Mouse (Mus musculus): Measurements from ENCODE around the gene Sprn. TPM values are rescaled to one million over a fixed set of nuclear protein-coding genes. Genes with fewer than 3 reads are reported as not detected.
"Not testable (repeated sequence)": the region's sequence is repeated elsewhere in the genome, so short reads cannot be mapped to it uniquely, and the experiment has no call there.

The Sprn gene
- polyA plus RNA-seq, 1 experiment from 2014 or later: 28.2 TPM

DNA sequence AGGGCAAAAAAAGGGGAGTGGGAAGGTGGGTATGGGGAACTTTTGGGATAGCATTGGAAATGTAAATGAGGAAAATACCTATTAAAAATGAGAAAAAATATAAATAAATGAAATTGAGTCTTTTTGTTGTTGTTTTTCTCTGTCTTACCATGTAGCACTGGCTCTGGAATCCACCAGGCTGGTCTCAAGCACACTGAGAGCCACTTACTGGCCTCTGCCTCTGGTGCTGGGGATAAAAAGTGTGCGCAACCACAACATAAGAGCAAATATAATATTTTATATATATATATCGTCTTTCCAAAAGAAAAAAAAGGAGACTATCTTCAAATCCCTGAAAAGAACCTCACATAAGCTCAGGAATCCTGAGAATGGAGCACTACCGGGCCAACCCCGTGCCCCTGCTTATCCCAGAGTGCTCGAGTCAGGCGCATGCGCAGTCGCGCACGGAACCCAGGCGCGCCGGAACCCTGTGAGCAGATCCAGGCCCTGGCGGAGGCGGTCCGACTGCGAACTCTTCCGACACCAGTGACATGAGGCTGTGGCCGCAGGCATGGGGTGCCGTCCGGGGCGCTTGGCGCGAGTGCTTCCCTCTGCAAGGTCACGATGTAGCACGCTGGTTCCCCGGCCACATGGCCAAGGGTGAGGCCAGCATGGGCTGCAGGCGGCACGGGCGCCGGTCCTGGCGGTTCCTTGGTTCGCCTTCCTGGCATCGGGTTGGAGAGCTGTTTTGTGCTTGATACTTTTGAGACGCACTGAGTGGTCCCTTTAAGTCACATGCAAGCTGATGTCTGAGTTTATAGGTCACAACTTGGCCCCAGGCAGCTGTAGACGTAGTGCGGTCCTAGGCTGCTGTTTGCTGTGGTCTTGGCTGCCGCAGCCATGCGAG lies 17.3 kb downstream of the Sprn start, which contains the start of gene Mtg1:
Gene Mtg1 (plus strand): TSS at position 430 of the 886 bp plus-strand sequence.
- no peaks in the 10 kb centered on the region for H3K36me3 ChIP-seq
- H3K4me1 ChIP-seq (replicated peaks): peaks cover 17% of the 10 kb centered on the region
- ATAC-seq (ENCODE audit: low FRiP score, low read depth): peak; percentile 97
- H3K9ac ChIP-seq: peak within 1 kb of the TSS; percentile 90
- no peaks in the 10 kb centered on the region for H3K9me3 ChIP-seq
- H3K4me3 ChIP-seq: peak within 1 kb of the TSS; percentile 90
- WGBS: 1% methylated on average over 39 of the region's 39 CpGs
- peaks cover 4% of the 10 kb centered on the region; the same call in 1 of the 2 replicates for H3K27me3 ChIP-seq
- peak within 1 kb of the TSS; percentile 92 for H3K27ac ChIP-seq (replicated peaks)
- peak within 1 kb of the TSS; percentile 93 for H3K4me2 ChIP-seq

GRCm38 (mm10) chr7:140135106-140135770 lies 19.4 kb downstream of the Sprn start:
- Histone ChIP-seq H3K4me2 (no peak overlapping the region), H3K9ac (no peak overlapping the region), H3K4me3 (no peak overlapping the region), H3K9me3 (no peaks in the 10 kb centered on the region), H3K4me1 (replicated peaks) (peaks cover 17% of the 10 kb centered on the region), H3K27ac (replicated peaks) (no peak overlapping the region), H3K27me3 (peaks cover 4% of the 10 kb centered on the region; the same call in 1 of the 2 replicates), H3K36me3 (0 out of 2 replicates have a peak, but pooled peaks cover 7% of the 10 kb centered on the region)
- 85% methylated on average over 5 of the region's 5 CpGs for WGBS
- ATAC-seq (ENCODE audit: low FRiP score, low read depth): no peak

GRCm38 (mm10) chr7:140134033-140134432 lies 20.6 kb downstream of the Sprn start:
- Histone ChIP-seq H3K36me3 (0 out of 2 replicates have a peak, but pooled peaks cover 10% of the 10 kb centered on the region), H3K4me1 (replicated peaks) (peaks cover 17% of the 10 kb centered on the region)
- not testable (repeated sequence) for H3K4me3 ChIP-seq; H3K4me2 ChIP-seq; H3K27ac ChIP-seq (replicated peaks); H3K27me3 ChIP-seq; H3K9ac ChIP-seq; ATAC-seq (ENCODE audit: low FRiP score, low read depth); H3K9me3 ChIP-seq
- 92% methylated on average over 7 of the region's 7 CpGs for WGBS

- not testable (repeated sequence) for H3K4me2 ChIP-seq; H3K4me3 ChIP-seq; H3K27me3 ChIP-seq; ATAC-seq (ENCODE audit: low FRiP score, low read depth); H3K27ac ChIP-seq (replicated peaks); H3K9ac ChIP-seq; H3K4me1 ChIP-seq (replicated peaks); H3K9me3 ChIP-seq
- H3K36me3 ChIP-seq: 0 out of 2 replicates have a peak, but pooled peaks cover 10% of the 10 kb centered on the region
- 92% methylated on average over 7 of the region's 7 CpGs for WGBS
Measured at GRCm38 (mm10) chr7:140132184-140132583, 22.5 kb downstream of the Sprn start.

DNA sequence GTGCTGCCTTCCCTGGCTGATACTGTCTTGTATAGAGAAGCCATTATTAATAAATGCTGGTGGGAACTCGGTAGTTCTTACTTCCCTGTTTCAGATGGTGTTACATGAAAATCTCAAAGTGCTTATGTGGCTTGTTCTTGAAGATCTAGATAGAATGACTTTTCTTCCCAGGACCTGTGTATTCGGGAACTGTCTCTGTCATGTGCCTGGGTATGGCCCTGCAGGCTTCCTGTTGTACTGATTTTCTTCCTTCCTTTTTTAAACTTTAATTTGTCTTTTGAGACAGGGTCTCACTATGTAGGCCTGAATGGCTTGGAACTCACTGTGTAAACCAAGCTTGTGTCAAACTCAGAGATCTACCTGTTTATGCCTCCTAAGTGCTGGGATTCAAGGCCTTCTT lies 26.8 kb downstream of the Sprn start:
- Histone ChIP-seq H3K9ac (no peak overlapping the region), H3K4me2 (no peak overlapping the region), H3K27ac (replicated peaks) (no peak overlapping the region), H3K4me3 (no peak overlapping the region), H3K4me1 (replicated peaks) (peaks cover 10% of the 10 kb centered on the region; the same call in 1 of the 2 replicates), H3K36me3 (0 out of 2 replicates have a peak, but pooled peaks cover 10% of the 10 kb centered on the region), H3K9me3 (no peaks in the 10 kb centered on the region), H3K27me3 (no peaks in the 10 kb centered on the region)
- no peak for ATAC-seq (ENCODE audit: low FRiP score, low read depth)
- 95% methylated on average over 2 of the region's 2 CpGs for WGBS

GRCm38 (mm10) chr7:140126934-140127333 lies 27.7 kb downstream of the Sprn start:
- WGBS: 81% methylated on average over 3 of the region's 3 CpGs
- Histone ChIP-seq H3K9ac (no peak overlapping the region), H3K4me2 (no peak overlapping the region), H3K27ac (replicated peaks) (no peak overlapping the region), H3K36me3 (0 out of 2 replicates have a peak, but pooled peaks cover 10% of the 10 kb centered on the region), H3K4me1 (replicated peaks) (peaks cover 10% of the 10 kb centered on the region; the same call in 1 of the 2 replicates), H3K4me3 (no peak overlapping the region), H3K27me3 (no peaks in the 10 kb centered on the region), H3K9me3 (no peaks in the 10 kb centered on the region)
- no peak for ATAC-seq (ENCODE audit: low FRiP score, low read depth)

- no peaks in the 10 kb centered on the region for H3K27me3 ChIP-seq
- H3K9ac ChIP-seq: peak overlapping the region; percentile 61
- peak overlapping the region; percentile 76 for H3K4me2 ChIP-seq
- peaks cover 10% of the 10 kb centered on the region; the same call in 1 of the 2 replicates for H3K4me1 ChIP-seq (replicated peaks)
- no peaks in the 10 kb centered on the region for H3K9me3 ChIP-seq
- H3K4me3 ChIP-seq: peak overlapping the region; percentile 55
- WGBS: 13% methylated on average over 5 of the region's 5 CpGs
- ATAC-seq (ENCODE audit: low FRiP score, low read depth): no peak
- H3K27ac ChIP-seq (replicated peaks): no peak overlapping the region
- 0 out of 2 replicates have a peak, but pooled peaks cover 10% of the 10 kb centered on the region for H3K36me3 ChIP-seq
Measured at GRCm38 (mm10) chr7:140126022-140126350, 28.7 kb downstream of the Sprn start.

DNA sequence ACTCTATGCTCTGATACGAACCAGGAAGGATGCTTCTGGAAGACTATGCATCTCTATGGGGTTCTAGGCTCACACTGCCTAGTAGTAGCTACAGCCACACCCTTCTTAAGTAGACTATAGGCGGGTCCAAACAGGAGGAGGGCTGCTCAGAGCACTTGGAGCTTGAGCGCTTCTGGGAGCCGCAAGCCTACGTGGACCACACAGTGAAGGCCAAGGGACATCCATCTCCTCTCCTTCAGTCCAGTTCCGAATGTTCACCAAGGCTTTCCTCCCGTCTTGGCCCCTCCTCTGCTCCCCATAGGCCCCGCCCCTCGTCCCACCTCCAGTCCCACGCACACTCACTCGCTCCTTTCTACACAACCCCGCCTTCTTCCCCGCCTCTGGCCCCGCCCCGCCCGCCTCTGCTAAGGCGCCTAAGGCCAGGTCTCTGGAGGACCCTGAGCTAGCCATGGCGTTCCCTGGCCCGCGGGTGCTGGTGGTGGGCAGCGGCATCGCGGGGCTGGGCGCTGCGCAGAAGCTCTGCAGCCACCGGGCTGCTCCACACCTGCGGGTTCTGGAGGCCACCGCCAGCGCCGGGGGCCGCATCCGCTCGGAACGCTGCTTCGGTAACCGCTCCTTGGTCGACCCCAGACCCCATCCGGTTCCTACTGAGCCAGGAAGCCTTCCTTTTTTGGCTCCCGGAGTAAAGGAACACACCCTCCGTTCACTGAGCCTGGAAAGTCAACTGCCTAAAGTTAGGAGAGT lies 29.2 kb downstream of the Sprn start:
- H3K4me1 ChIP-seq (replicated peaks): peaks cover 10% of the 10 kb centered on the region; the same call in 1 of the 2 replicates
- peak overlapping the region; percentile 55 for H3K4me3 ChIP-seq
- peak; percentile 97 for ATAC-seq (ENCODE audit: low FRiP score, low read depth)
- H3K27ac ChIP-seq (replicated peaks): 0 out of 2 replicates have a peak overlapping the region, but pooled peaks have one; percentile 6
- peak overlapping the region; percentile 61 for H3K9ac ChIP-seq
- 0 out of 2 replicates have a peak, but pooled peaks cover 6% of the 10 kb centered on the region for H3K36me3 ChIP-seq
- peak overlapping the region; percentile 76 for H3K4me2 ChIP-seq
- WGBS: 2% methylated on average over 40 of the region's 40 CpGs
- no peaks in the 10 kb centered on the region for H3K27me3 ChIP-seq
- no peaks in the 10 kb centered on the region for H3K9me3 ChIP-seq

DNA sequence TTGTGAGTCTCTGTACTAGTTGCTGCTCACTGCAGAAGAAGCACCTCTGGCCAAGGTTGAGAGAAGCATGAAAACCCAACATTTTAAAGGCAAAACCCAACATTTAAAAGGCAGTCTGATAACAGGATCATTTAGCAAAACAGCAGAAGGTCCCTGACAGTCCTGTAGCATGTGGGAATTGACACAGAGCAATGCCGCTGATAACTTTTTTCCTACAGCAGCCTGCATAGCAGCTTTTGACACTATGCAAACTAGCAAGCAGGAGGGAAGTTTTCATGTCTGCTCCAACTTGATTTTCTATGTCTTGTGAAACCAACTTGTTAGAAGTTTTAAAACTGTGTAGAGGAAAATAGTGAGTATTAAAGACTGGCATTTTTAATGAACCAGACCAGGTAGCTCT lies 30.3 kb downstream of the Sprn start:
- Histone ChIP-seq H3K4me3 (no peak overlapping the region), H3K9ac (no peak overlapping the region), H3K4me2 (no peak overlapping the region), H3K27me3 (no peaks in the 10 kb centered on the region), H3K9me3 (no peaks in the 10 kb centered on the region), H3K36me3 (no peaks in the 10 kb centered on the region), H3K27ac (replicated peaks) (no peak overlapping the region), H3K4me1 (replicated peaks) (peaks cover 10% of the 10 kb centered on the region; the same call in 1 of the 2 replicates)
- ATAC-seq (ENCODE audit: low FRiP score, low read depth): no peak
- WGBS: 93% methylated on average over 1 of the region's 1 CpGs

GRCm38 (mm10) chr7:140122765-140123164 lies 31.9 kb downstream of the Sprn start:
- H3K27ac ChIP-seq (replicated peaks): no peak overlapping the region
- H3K27me3 ChIP-seq: no peaks in the 10 kb centered on the region
- no peak for ATAC-seq (ENCODE audit: low FRiP score, low read depth)
- H3K9me3 ChIP-seq: no peaks in the 10 kb centered on the region
- H3K4me1 ChIP-seq (replicated peaks): peaks cover 10% of the 10 kb centered on the region; the same call in 1 of the 2 replicates
- no peak overlapping the region for H3K4me2 ChIP-seq
- no peak overlapping the region for H3K9ac ChIP-seq
- 41% methylated on average over 4 of the region's 4 CpGs for WGBS
- no peaks in the 10 kb centered on the region for H3K36me3 ChIP-seq
- H3K4me3 ChIP-seq: no peak overlapping the region

DNA sequence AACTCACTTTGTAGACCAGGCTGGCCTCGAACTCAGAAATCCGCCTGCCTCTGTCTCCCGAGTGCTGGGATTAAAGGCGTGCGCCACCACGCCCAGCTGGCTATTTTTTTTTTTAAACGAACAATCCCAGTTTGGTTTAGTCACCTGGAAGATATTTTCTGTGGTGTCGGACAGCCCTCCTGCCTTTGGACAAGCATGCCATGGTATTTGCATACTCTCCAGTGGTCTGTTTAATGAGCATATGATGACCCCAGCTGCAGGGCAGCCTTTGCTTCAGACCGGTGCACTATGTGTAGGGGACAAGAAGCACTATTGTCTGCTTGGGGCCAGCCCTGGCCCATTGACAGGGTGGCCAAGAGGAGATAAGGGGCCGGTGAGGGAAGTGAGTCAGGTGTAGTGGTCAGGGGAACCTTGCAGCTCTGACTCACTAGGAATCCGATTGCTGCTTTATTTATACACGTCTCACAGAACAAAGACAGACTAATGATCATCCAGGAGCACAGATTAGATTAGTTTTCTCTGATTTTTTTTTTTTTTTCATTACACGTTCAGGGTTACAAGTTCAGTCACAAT lies 33.3 kb downstream of the Sprn start:
- Histone ChIP-seq H3K9ac (no peak overlapping the region), H3K9me3 (no peaks in the 10 kb centered on the region), H3K27ac (replicated peaks) (no peak overlapping the region), H3K36me3 (no peaks in the 10 kb centered on the region), H3K27me3 (no peaks in the 10 kb centered on the region), H3K4me2 (no peak overlapping the region), H3K4me3 (no peak overlapping the region), H3K4me1 (replicated peaks) (peaks cover 20% of the 10 kb centered on the region)
- 71% methylated on average over 13 of the region's 13 CpGs for WGBS
- ATAC-seq (ENCODE audit: low FRiP score, low read depth): no peak
